Mouse (Mus musculus) cerebellum, adult 18-20 months (tissue): ENCODE measurements around the gene Tpd52l2.
A peak's percentile ranks its signal among the peaks of the same experiment; 100 is the strongest.

Experiments
- DNase-seq, 2 experiments: peaks; one replicate each; pipeline ENCODE4 v3.0.0; 2021

The Tpd52l2 gene

GRCm38 (mm10) chr2:181541761-181542380, 44.9 kb downstream of the Tpd52l2 start:
- DNase-seq, result peak; percentile 27 to 30

GRCm38 (mm10) chr2:181546142-181546541, 49.2 kb downstream of the Tpd52l2 start:
- DNase-seq, result no peak

GRCm38 (mm10) chr2:181548227-181548626, 51.3 kb downstream of the Tpd52l2 start:
- DNase-seq, result no peak

- DNase-seq, result no peak
Measured at GRCm38 (mm10) chr2:181548682-181549081, 51.7 kb downstream of the Tpd52l2 start.

GRCm38 (mm10) chr2:181550233-181550632, 53.3 kb downstream of the Tpd52l2 start:
- DNase-seq, result no peak

- no peak for DNase-seq
Measured at GRCm38 (mm10) chr2:181553772-181554171, 56.8 kb downstream of the Tpd52l2 start.

GRCm38 (mm10) chr2:181567338-181567737, 70.4 kb downstream of the Tpd52l2 start:
- DNase-seq, result no peak
